Mouse (Mus musculus) embryo, embryonic 11.5 days (tissue): ENCODE measurements around the gene Gabrg2.

ENCODE experiments used
- DNase-seq: peaks from one replicate; pipeline ENCODE4 v3.0.0-alpha.2; 2012; ENCODE audit warnings: low read depth, low spot score

Gene Gabrg2

DNA sequence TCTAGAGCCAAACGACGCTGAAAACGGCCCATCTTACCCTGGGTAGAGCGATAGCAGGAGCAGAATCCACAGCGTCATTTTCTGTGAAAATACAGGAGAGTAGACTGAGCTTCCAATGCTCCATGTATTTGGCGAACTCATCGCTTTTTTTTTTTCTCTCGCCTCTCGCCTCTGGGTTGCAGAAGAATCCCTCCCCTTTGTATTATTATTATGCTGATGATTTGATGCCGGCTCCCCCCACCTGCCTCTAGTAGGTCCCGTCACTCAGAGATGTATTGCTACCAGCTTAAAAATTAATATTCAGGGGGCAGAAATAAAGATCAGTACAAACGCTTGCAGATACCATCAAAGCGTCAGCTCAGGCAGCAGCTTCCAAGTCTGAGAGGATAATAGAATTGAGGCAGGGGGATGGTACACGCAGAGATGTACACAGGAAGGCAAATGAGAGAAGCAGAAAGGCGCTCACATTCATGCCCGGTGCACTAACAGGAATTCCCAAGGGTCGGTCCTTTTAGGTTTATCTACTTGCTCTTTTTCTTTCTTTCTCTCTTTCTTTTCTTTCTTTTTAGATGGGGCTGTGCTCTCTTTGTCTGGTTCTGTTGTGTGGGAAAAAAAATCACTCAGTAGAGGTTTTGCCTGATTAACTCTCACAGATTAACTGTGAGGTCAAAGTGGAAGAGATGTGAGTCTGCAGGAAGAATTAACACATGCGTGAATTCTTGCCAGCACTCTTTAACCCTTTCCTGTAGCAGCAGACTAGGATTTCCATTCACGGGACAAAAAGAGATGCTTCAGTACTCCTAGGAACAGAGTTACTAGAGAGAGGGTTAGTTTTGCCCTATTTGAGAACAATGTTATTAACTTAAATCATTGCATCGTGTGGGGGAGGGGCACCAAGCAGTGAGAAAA is at the start of gene Gabrg2:
Gene Gabrg2, minus strand, starts transcription at position 668 of the 909 bp plus-strand sequence.
- DNase-seq = no peak

DNA sequence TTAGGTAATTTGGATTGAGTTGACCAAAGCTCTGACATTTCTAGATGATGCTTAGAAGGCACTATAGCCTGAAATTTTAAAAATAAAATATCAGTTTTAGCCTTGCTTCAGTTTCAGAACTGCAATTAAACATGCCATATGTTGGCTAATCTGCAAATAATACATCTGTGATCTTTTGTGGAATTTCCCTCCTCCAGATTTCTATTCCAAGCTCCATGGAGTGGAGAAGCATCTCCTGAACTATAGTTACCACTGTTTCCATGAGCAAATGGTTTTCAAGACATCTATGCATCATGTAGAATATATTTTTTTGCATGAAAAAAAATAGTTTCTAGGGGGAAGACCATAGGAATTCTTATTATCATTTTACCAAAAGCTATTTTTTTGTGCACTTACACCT is 47.5 kb upstream of the Gabrg2 start:
- no peak for DNase-seq

DNA sequence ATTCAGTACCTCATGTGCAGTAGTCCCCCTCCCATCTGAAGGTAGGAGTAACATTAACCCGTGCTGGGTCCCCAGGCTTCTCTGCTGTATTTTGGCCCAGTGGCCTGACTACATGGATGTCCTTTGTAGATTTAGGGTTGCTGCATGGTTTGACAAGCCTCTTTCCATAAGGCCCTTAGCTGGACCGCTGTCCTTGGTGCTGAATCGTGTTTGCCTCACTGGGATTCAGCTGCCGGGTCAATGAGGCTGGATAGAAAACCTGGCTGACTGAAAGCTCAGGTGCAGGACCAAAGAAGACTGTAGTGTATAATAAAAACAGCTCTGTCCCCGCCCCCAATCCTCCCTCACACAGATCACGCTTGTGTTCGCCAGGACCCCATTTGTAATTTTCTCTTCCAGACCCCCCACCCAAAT is 1.2 kb downstream of the Gabrg2 start:
- DNase-seq = peak; percentile 68

DNA sequence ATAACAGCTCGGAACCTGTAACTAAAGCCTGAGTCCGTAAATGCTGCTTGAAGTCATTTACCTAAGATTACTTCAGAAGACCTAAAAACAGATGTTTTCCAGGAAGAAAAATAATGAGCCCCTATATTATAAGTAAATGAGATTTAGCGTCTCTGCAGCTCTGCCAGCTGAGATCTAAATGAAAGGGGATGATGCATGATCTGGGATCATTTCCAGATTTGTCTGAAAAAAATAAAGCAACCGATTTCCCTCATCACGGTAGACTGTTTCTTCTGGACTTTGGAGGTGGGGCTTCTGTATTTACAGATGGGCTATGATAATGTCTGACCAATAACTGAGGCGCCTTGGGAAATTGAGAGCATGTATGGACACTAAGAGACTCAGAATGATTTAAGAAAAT is 20.5 kb downstream of the Gabrg2 start:
- no peak for DNase-seq

DNA sequence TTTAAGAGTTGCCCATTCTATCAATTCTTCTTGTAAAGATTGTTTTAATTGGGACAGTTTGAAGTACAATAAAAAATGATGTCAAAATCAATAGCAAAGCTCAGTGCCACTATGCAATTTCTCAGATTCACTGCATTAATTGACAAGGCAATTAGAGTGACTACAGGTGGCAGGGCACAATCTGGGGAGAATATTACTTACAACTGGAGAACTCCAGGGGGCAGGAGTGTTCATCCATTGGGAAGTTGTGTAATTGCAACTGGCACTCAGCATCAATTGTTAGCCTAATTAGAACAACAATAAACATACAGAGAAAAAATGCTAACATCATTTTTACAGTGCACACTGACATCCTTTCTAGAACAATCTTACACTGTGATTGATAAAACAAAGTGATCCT is 32.1 kb downstream of the Gabrg2 start:
- DNase-seq = no peak

DNA sequence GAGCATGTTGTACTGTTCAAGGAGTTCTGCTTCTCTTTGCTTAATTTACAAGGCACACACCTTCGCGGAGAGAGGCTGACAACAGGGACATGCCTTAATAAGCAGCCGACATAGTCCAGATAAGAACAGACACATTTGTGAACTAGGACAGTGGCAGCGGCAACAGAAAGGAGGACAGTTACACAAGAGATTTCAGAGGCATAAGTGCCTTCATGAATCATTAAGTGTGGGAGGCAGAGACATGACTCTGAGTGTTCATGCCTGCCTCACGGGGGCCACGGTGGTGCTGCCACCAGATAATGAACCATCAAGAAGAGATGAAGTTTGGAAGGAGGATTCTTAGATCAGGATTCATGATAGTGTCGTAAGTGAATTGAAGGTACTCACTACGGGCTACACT is 38.0 kb downstream of the Gabrg2 start:
- no peak for DNase-seq

DNA sequence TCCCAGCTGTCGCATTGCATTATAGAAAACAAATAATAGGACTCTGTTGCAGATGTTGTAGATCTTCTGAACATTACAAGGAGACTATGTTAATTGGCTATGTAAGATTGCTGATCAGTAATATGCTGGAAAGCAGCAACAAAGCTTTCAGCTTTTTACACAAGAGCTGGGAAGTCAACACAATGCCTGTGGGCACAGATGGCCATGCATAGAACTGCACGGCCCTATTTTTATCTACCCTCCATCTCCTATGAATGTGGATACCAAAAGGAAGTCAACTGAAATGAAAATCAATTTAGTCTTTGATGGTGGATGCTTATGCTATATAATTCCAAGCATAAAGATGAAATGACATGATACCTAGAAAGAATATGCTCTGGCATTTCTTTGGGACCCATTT is 47.1 kb downstream of the Gabrg2 start:
- no peak for DNase-seq

DNA sequence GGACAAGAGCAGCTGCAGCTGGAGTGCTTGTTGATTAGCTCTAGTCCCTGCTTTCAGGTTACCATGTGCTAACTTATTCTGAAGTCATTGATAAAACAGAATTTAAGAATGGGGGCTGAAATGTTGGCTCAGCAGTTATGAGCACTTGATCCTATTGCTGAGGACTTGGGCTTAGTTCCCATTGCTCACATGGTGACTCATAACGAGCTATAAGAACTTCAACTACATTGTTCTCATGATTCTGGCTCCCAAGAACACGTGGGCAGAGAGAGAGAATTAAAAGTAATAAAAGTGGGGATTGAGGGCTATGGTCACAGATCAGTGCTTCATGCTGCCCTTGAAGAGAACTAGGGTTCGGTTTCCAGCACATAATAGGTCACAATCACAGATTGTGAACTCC is 48.8 kb downstream of the Gabrg2 start:
- DNase-seq = no peak

DNA sequence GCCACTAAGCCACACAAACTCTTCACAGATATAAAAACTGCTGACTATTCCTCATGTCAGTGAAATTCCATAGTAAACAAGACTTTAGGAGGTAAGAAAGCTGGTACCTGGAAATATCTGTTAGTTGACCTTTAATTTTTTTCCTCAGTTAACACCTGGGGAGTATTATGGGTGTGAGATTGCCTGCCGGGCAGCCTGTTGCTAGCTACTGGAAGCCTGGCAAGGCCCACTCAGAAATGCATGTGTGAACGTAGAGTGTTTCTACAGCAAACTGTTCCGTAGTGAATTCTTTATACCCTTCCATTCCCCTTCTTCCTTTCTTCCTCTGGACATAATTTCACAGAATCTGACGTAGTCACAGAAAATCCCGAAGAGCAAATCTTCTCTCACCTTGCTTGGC is 55.2 kb downstream of the Gabrg2 start:
- DNase-seq = no peak

DNA sequence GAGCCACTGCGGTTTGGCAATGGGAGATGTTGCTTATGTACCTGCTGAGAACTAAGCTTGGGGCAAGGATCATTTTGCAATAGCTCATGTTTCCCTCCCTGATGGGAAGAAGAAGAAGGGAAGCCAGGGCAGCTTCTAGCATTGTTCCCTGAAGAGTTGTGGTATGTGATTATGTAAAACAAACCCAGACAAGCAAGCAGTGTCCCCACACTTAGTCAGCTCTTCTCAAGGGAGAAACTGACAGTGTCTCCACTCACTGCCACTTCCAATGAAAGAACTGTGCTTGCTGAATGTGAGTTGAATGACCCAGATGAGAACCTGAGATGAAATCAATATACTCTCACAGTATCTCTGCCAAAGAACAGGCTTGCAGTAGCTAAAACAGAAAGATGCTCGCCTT is 62.7 kb downstream of the Gabrg2 start:
- no peak for DNase-seq

DNA sequence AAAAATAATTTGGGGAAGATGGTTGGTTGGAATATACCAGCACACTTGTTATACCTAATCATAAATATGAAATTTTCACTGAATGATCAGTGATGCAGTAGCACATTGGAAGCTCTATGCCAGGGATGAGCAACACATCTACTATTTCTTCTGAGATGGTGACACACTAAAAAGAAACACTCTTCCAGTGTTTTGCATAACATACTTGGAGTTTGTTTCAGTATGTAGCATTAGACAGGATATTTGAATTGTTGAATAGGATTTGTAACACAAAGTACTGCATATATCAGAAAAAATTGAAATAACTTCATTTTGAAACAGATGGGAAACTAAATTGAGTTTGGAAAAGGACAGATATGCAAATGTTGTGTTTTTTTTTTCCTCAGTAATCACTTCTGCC is 81.8 kb downstream of the Gabrg2 start:
- no peak for DNase-seq

DNA sequence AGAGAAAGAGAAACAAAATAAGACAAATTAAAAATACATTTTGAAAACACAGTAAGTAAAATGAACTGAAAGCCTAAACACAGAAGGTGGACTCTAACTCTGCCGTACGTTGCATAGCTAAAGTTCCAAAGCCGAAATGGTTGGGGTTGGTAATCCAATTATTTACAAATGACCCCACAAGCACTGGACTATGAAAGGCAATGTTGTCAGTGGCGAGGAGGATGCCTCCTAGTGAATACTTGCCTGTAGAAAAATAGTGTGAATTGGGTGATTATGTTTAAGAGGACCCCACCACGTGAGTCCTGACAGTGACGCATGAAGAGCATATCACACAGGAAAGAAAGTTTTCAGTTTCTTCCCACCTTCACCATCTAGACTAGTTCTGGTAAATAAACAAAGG is 86.6 kb downstream of the Gabrg2 start:
- no peak for DNase-seq

DNA sequence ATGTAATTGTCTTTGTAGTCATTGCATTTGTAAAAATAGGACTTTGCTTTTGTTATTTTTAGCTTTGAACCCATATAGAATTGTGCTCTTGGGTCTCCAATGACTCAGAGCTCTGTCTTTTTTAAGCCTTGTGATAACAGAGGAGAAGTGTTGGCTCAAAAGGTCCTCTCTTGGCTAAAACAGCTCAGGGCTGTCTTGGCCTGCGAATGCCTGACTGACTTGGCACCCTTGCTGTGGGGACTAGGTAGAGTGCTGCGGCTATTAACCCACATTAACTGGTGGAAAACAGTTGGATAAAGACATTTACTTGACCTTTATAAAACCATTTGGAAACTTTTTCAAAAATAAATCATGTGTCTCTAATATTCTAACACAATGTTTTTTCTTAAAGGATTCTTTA is 97.0 kb downstream of the Gabrg2 start:
- no peak for DNase-seq
